Mouse (Mus musculus) C2C12 (cell line): ENCODE results near the gene Bmp7.

Experiments used
- CTCF ChIP-seq: IDR thresholded peaks from one replicate; pipeline ENCODE4 v1.5.1; 2011; ENCODE audit not compliant: control insufficient read depth, insufficient read depth, insufficient read length
- MYOD1 ChIP-seq: IDR thresholded peaks from one replicate; pipeline ENCODE4 v1.6.1; 2011; ENCODE audit warnings: low read depth; ENCODE audit not compliant: control insufficient read depth, insufficient read length

- TF ChIP-seq CTCF: no peak
- no peak for TF ChIP-seq MYOD1
Observed at GRCm38 (mm10) chr2:172982776-172983561, 42.8 kb upstream of the Bmp7 start.
